Mouse (Mus musculus) embryonic facial prominence, embryonic 12.5 days (tissue): ENCODE measurements around the gene Nkapd1. TPM values are rescaled to one million over a fixed set of nuclear protein-coding genes. Genes with fewer than 3 reads are reported as not detected.

ENCODE experiments used
- ATAC-seq: fragments of 200-750 bp; cut with Nextera tagmentation; 2 replicates; pipeline ENCODE4 v1.8.0; 2017; ENCODE audit not compliant: insufficient number of reproducible peaks, insufficient read depth, low FRiP score, low TSS enrichment
- H3K27ac ChIP-seq: fragments of 300-500 bp; sonication (generic); 2 replicates; pipeline ENCODE4 v1.5.1; 2016; ENCODE audit warnings: mild to moderate bottlenecking
- H3K27me3 ChIP-seq: fragments of 300-500 bp; sonication (generic); 2 replicates; pipeline ENCODE4 v1.6.1; 2016; ENCODE audit warnings: mild to moderate bottlenecking, moderate library complexity
- H3K36me3 ChIP-seq: fragments of 300-500 bp; sonication (generic); 2 replicates; pipeline ENCODE4 v1.6.1; 2016; ENCODE audit warnings: mild to moderate bottlenecking
- H3K4me1 ChIP-seq: fragments of 300-500 bp; sonication (generic); 2 replicates; pipeline ENCODE4 v1.6.1; 2016
- H3K4me2 ChIP-seq: fragments of 300-500 bp; sonication (generic); replicated peaks from 2 replicates; pipeline ENCODE4 v1.6.1; 2016; ENCODE audit warnings: mild to moderate bottlenecking, moderate library complexity
- H3K4me3 ChIP-seq: fragments of 300-500 bp; sonication (generic); 2 replicates; pipeline ENCODE4 v1.5.1; 2016; ENCODE audit warnings: mild to moderate bottlenecking
- H3K9ac ChIP-seq: fragments of 300-500 bp; sonication (generic); 2 replicates; pipeline ENCODE4 v1.6.1; 2016; ENCODE audit warnings: mild to moderate bottlenecking, moderate library complexity
- H3K9me3 ChIP-seq: fragments of 300-500 bp; sonication (generic); 2 replicates; pipeline ENCODE4 v1.6.1; 2016; ENCODE audit warnings: mild to moderate bottlenecking, moderate library complexity
- WGBS: fragments of 180-500 bp; shearing (Covaris S2); methylation state at CpG from one replicate; pipeline ENCODE4 v1.1.7; 2016; 5-methylcytosine and 5-hydroxymethylcytosine counted together
- polyA plus RNA-seq: library from polyadenylated mRNA; unstranded; fragments of >200 nt; fragmentation: Nextera tagmentation; extraction: Ambion mirVana; gene quantifications from 2 replicates; pipeline ENCODE4 v1.2.1, GENCODE M21; 2016

The Nkapd1 gene
- polyA plus RNA-seq, 1 experiment from 2014 or later: 31.4 TPM

DNA sequence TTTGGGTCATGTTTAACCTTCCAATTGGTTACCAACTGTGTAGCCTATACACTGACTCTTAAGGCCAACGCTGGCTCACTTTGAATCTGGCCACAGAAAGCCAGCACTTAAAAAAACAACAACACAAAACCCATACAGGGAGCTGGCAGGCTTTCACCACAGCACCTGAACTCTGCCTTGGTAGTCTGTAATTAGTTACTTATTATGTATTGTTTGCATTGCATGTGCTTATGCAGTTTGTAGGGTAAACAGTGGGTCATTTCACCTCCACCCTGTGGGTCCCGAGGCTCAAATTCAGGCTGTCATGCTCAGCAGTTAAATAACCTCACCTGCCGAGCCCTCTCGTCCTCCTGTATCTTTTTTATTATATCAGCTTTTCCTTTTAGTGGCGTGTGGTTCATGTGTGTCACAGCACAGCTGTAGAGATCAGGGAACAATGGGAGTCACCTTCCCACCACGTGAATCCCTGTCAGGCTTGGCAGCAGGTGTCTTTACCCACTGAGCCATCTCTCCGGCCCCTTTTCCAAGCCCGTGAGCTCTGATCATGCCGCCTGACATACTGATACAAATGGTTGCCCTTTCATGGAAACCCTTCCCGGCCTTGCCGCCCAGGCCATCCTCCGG lies 22.4 kb downstream of the Nkapd1 start:
- H3K9ac ChIP-seq: no peak overlapping the region
- no peaks in the 10 kb centered on the region for H3K27me3 ChIP-seq
- WGBS: 80% methylated on average over 12 of the region's 12 CpGs
- H3K4me2 ChIP-seq: no peak overlapping the region
- ATAC-seq: no peak
- H3K36me3 ChIP-seq: peaks cover 45% of the 10 kb centered on the region
- H3K4me3 ChIP-seq: no peak overlapping the region
- no peak overlapping the region for H3K27ac ChIP-seq
- H3K9me3 ChIP-seq: no peaks in the 10 kb centered on the region
- no peaks in the 10 kb centered on the region for H3K4me1 ChIP-seq

DNA sequence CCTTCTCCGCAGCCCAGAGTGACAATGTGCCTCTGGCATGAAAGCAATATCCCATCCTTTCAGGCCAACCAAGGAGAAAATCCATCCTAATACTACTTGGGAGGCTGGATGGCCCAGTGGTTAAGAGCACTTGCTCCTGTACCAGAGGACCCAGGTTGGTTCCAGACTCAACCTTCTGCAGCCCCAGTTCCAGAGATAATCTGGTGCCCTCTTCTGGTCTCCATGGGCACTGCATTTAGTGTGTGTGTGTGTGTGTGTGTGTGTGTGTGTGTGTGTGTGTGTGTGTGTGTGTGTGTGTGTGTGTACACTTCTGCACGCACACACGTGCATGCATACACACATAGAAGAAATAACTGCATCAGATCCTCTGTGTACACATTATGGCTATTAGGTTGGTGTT lies 23.7 kb downstream of the Nkapd1 start:
- Histone ChIP-seq H3K4me2 (no peak overlapping the region), H3K4me3 (no peak overlapping the region), H3K36me3 (peaks cover 34% of the 10 kb centered on the region), H3K27me3 (no peaks in the 10 kb centered on the region), H3K27ac (no peak overlapping the region), H3K9ac (no peak overlapping the region), H3K9me3 (no peaks in the 10 kb centered on the region), H3K4me1 (no peaks in the 10 kb centered on the region)
- 76% methylated on average over 3 of the region's 3 CpGs for WGBS
- ATAC-seq: no peak

DNA sequence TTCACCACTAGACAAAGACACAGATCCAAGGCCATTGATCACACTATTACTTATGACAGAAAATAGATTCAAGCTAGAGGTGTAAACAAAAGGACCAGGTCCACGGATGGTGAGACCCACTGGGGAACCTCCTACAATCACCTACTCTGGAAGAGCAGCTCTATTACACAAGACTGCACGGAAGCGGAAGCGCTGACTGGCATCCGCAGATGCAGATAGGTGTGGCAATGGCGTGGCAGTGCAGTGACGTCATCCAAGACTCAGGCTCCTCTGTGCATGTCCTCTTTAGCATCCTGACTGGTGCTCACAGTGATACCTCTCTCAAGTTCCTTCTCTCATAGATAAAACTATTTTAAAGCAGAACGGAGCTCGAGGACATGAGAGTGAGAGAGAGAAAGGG lies 24.3 kb downstream of the Nkapd1 start:
- WGBS: 89% methylated on average over 9 of the region's 9 CpGs
- no peaks in the 10 kb centered on the region for H3K9me3 ChIP-seq
- no peak overlapping the region for H3K9ac ChIP-seq
- H3K4me1 ChIP-seq: no peaks in the 10 kb centered on the region
- peaks cover 28% of the 10 kb centered on the region for H3K36me3 ChIP-seq
- no peak for ATAC-seq
- no peak overlapping the region for H3K4me3 ChIP-seq
- no peaks in the 10 kb centered on the region for H3K27me3 ChIP-seq
- H3K4me2 ChIP-seq: no peak overlapping the region
- no peak overlapping the region for H3K27ac ChIP-seq

DNA sequence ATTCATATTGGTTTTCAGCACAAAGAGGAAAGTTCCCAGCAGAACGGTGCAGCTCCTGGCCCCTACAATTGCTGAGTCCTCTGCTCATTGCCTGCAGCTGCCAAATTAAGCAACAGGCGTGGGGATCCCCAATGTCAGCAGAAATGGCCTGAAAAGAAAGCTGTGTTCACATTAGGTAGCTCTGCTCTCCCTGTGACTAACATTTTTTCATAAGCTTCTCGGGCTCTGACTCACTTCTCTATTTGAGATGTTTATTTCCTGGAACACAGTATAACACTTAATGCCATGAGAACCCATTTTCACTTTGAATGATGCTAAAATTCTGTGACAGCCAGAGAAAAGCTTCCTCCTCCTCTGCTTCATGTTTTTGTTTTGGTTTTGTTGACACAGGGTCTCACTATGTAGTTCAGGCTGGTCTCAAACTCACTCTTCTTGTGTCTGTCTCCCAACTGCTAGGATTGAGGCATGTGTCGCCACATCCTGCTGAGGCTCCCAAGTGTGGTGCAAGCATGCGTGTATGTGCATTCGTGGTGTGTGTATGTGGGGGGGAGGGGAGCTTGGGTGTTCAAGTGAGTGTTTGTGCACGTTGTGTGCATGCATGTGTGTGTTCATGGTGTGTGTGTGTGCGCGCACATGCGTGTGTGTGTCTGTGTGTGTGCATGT lies 26.3 kb downstream of the Nkapd1 start:
- no peak overlapping the region for H3K27ac ChIP-seq
- no peak overlapping the region for H3K4me2 ChIP-seq
- WGBS: 77% methylated on average over 10 of the region's 10 CpGs
- H3K9me3 ChIP-seq: no peaks in the 10 kb centered on the region
- ATAC-seq: no peak
- no peak overlapping the region for H3K4me3 ChIP-seq
- H3K4me1 ChIP-seq: no peaks in the 10 kb centered on the region
- H3K36me3 ChIP-seq: peaks cover 11% of the 10 kb centered on the region; the same call in 1 of the 2 replicates
- no peak overlapping the region for H3K9ac ChIP-seq
- no peaks in the 10 kb centered on the region for H3K27me3 ChIP-seq

DNA sequence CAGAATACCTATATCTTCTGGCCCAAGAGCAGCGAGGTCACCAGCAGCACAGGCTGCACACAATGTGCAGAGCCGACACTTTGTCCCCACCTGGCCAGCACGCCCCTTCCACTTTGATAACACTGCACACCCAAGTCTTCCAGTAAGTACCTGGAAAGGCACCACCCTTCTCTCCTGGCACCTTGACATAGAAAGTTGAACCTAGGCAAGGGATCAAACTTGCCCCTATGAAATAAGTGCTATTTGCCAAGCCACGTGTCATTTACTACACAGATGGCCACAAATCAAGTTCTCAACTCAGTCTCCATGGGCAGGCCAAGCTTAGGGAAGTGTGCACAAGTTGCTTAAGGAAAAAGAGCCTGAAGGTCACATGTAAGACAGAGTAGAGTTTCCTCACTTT lies 30.3 kb downstream of the Nkapd1 start:
- H3K27me3 ChIP-seq: no peaks in the 10 kb centered on the region
- no peak for ATAC-seq
- no peak overlapping the region for H3K27ac ChIP-seq
- 72% methylated on average over 4 of the region's 4 CpGs for WGBS
- no peak overlapping the region for H3K9ac ChIP-seq
- no peaks in the 10 kb centered on the region for H3K36me3 ChIP-seq
- H3K4me2 ChIP-seq: no peak overlapping the region
- H3K9me3 ChIP-seq: no peaks in the 10 kb centered on the region
- H3K4me3 ChIP-seq: no peak overlapping the region
- no peaks in the 10 kb centered on the region for H3K4me1 ChIP-seq

DNA sequence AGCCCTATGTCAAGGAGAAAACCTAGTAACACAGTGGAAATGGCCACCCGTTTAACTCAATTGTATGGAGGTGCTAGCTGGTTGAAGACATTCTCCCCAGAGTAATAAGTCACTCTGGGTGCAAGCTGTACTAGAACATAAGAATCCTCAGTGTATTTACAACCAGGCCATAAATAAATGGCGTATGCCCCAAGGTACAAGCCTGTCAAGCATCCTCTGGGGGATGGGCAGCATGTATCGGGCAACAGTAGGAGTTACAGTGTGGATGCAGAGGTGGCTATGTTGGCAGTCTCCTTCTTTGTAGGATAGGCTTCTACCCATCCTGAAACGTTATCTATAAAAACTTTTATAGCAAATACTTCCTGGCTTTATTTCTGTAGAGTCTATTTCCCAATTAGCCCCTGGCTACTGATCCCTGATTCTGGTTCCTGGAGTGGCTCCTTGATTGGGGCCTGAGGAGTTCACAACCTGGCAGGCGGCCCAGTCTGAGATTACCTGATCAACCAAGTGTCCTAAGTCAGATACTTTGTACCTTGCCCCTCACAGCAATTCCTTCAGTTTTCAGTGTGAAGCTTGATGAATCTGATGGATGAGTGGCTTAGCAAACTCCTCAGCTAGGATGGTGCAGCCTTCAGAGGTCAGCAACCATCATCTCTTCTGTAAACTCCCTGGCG lies 32.0 kb downstream of the Nkapd1 start:
- no peaks in the 10 kb centered on the region for H3K9me3 ChIP-seq
- H3K27me3 ChIP-seq: no peaks in the 10 kb centered on the region
- H3K4me1 ChIP-seq: no peaks in the 10 kb centered on the region
- 78% methylated on average over 6 of the region's 6 CpGs for WGBS
- no peak overlapping the region for H3K4me2 ChIP-seq
- no peak overlapping the region for H3K27ac ChIP-seq
- ATAC-seq: no peak
- no peak overlapping the region for H3K9ac ChIP-seq
- no peaks in the 10 kb centered on the region for H3K36me3 ChIP-seq
- no peak overlapping the region for H3K4me3 ChIP-seq

DNA sequence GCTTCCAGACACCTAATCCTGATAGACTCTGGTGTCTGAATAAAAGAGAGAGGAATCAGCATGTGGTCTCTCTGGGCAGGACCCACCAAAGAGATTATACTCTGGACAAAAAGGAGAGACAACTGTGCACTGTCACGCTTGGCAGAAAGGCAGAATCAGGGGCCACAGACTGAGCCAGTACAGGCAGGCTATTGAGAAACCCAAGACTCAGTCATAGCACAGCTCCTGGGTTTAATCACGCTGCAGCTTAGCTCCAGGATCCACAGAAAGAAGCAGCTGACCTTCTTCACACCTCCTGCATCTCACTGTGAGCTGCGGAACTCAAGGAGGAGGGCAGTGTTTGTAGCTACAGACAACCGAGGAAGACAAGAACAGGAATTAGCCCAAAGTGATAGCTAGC lies 36.9 kb downstream of the Nkapd1 start:
- Histone ChIP-seq H3K4me2 (no peak overlapping the region), H3K4me1 (no peaks in the 10 kb centered on the region; the same call in 1 of the 2 replicates), H3K9me3 (no peaks in the 10 kb centered on the region), H3K4me3 (no peak overlapping the region), H3K27ac (no peak overlapping the region), H3K9ac (no peak overlapping the region), H3K36me3 (no peaks in the 10 kb centered on the region), H3K27me3 (no peaks in the 10 kb centered on the region)
- no peak for ATAC-seq
- WGBS: 43% methylated on average over 4 of the region's 4 CpGs

DNA sequence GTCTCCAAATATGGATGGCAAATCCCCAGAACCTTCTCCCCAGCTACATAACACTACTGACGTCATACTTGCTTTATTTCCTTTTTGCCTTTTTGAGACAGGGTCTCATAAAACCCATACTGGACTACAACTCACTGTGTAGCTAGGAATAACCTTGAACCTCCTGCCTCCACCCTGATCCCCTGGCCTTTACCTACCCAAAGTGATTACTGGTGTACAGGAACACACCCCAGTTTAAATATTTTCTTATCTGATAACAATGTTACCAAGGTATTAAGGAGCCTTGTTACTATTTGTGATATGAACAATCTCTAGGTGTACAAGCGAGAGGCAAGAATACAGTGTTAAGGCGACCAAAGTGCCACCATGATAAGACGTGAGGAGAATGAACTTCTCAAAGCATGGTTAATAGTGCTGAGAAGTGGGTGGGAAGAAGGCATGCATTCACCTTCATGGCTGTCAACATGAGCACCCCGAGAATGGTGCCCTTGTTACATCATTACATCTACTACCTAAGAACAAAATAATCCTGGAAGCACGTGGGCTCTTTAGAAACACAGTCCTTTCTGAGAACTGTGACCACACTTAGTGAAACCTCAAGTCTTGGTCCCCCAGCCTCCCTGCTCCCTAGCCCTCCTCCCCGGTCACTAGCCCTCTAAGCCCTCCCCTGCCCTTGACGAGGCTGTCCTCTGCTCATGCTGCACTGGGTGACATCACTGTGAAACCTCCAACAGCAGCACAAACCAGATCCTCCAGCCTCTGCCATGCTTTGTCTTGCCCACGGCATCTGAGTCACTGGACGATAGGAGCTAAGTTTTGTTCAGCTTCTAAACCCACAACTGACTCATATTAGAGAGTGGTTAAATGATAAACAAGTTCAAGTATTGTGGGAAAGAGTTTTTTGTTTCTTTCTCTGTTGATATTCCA lies 47.4 kb downstream of the Nkapd1 start:
- Histone ChIP-seq H3K9me3 (no peaks in the 10 kb centered on the region), H3K27ac (no peak overlapping the region), H3K4me3 (no peak overlapping the region), H3K36me3 (no peaks in the 10 kb centered on the region), H3K27me3 (no peaks in the 10 kb centered on the region), H3K4me1 (no peaks in the 10 kb centered on the region), H3K9ac (no peak overlapping the region), H3K4me2 (no peak overlapping the region)
- no peak for ATAC-seq
- 75% methylated on average over 10 of the region's 10 CpGs for WGBS

DNA sequence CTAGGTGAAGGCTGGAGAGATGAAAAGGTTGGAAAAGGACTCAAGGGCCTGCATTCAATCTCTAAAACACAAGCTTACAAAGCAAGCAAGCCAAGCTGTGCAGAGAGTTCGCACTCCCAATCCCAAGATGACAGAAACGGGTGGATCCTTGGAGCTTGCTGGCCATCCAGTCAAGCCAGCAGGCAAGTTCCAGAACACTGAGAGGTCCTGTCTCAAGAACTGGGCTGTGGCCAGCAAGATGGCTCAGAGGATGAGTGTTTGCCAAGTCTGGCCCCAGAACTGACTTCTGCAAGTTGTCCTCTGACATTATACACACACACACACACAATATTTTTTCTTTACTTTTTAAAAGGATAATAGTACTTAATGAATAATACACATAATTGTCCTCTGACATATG lies 49.4 kb downstream of the Nkapd1 start:
- Histone ChIP-seq H3K27me3 (no peaks in the 10 kb centered on the region), H3K36me3 (no peaks in the 10 kb centered on the region), H3K9ac (no peak overlapping the region), H3K4me3 (no peak overlapping the region), H3K9me3 (no peaks in the 10 kb centered on the region), H3K4me2 (no peak overlapping the region), H3K4me1 (no peaks in the 10 kb centered on the region), H3K27ac (no peak overlapping the region)
- no peak for ATAC-seq
- 76% methylated on average over 2 of the region's 2 CpGs for WGBS

DNA sequence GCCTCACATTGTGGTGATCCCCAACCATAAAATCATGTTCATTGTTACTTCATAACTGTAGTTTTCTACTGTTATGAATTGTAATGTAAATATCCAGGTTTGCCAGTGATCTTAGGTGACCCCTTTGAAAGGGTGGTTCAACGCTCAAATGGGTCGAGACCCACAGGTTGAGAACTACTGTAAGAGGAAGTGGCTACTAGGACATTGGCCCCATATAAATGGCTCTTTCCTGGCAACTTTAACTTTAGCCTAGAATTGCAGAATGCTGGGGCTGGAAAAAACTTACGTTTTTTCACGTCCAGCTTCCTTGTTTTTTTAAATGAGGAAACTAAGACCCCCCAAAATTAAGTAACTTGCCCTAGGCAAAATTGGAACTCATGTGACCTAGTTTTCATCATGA lies 49.9 kb downstream of the Nkapd1 start:
- Histone ChIP-seq H3K9me3 (no peaks in the 10 kb centered on the region), H3K36me3 (no peaks in the 10 kb centered on the region), H3K4me3 (no peak overlapping the region), H3K27me3 (no peaks in the 10 kb centered on the region), H3K4me1 (no peaks in the 10 kb centered on the region), H3K4me2 (no peak overlapping the region), H3K9ac (no peak overlapping the region), H3K27ac (no peak overlapping the region)
- 85% methylated on average over 4 of the region's 4 CpGs for WGBS
- no peak for ATAC-seq

DNA sequence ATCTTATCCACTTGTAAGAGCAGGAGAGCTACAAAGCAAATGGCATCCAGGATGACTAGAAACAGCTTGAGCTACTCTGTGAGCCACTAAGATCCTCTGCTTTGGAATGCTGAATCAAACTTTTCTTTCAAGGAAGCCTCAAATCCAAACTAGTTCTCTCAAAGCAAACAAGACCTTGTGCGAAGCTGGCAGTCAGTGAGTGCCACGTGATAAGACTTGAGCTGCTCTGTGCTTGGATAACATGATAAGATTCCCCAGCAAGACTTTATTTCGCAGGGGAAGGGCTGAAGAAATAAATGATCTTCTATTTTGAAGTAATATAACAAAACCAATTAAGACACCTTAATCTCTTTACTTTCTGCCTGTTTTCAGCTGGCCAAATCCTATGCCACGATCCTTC lies 51.3 kb downstream of the Nkapd1 start:
- Histone ChIP-seq H3K27me3 (no peaks in the 10 kb centered on the region), H3K4me3 (no peak overlapping the region), H3K4me2 (no peak overlapping the region), H3K9ac (no peak overlapping the region), H3K4me1 (no peaks in the 10 kb centered on the region), H3K36me3 (no peaks in the 10 kb centered on the region), H3K27ac (no peak overlapping the region), H3K9me3 (0 out of 2 replicates have a peak, but pooled peaks cover 3% of the 10 kb centered on the region)
- 80% methylated on average over 4 of the region's 4 CpGs for WGBS
- ATAC-seq: no peak
